28 mouse cellular contexts compared by ENCODE assay signal in the genomic region with DNA sequence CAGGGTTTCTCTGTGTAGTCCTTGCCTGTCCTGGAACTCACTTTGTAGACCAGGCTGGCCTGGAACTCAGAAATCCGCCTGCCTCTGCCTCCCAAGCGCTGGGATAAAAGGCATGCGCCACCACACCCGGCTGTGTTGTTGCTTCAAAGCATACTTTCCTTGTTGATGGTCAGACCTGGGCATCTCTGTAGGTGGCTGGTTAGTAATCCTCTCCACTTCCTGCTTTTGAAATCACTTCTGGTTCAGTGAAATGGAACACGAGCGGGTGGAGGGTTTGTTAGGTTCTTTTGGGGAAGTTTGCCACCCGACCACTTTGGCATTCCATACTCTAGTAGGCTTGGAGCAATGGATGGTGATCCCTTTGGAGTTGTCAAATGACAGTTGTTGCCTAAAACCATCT.
"Had no signal": no experiment of that assay in that cellular context is flagged by ENCODE, and none has a peak within 500 bp of the region (broad histone marks: within the 10 kb centered on the region; RNA-seq: fewer than 3 reads in every experiment).

No protein-coding gene starts in this region.

- H3K36me3 ChIP-seq: intestine, embryonic 15.5 days had no signal

- H3K4me1 ChIP-seq: heart, embryonic 15.5 days; hindbrain, embryonic 10.5 days; hindbrain, embryonic 12.5 days; intestine, embryonic 15.5 days; kidney, embryonic 15.5 days; limb, embryonic 13.5 days; limb, embryonic 15.5 days had no signal

- H3K4me3 ChIP-seq: gastrocnemius, adult 2 months; heart, adult 2 months; heart, embryonic 13.5 days; heart, embryonic 15.5 days; hindbrain, embryonic 10.5 days; hindbrain, embryonic 12.5 days; intestine, embryonic 15.5 days; kidney, embryonic 15.5 days; limb, embryonic 13.5 days; limb, embryonic 15.5 days; liver, embryonic 12.5 days had no signal

- ATAC-seq: hindbrain, embryonic 16.5 days; inflammation-experienced regulatory T-cells, adult 6 months; intestine, embryonic 15.5 days; liver, embryonic 12.5 days had no signal

- DNase-seq: gastrocnemius, adult 2 months; gastrocnemius, postnatal 10 days; gastrocnemius, postnatal 36 days; heart, adult 2 months; heart, postnatal 14 days; heart, postnatal 36 days; kidney, adult 18-20 months; kidney, adult 9 months; kidney, postnatal 14 days; kidney, postnatal 36 days; layer of hippocampus, adult 9-11 months; layer of hippocampus, postnatal 36 days; left cerebral cortex, postnatal 4 days had no signal

- H3K27ac ChIP-seq: gastrocnemius, adult 2 months; heart, adult 2 months; heart, embryonic 13.5 days; heart, embryonic 15.5 days; hindbrain, embryonic 10.5 days; hindbrain, embryonic 12.5 days; hindbrain, embryonic 14.5 days; intestine, embryonic 15.5 days; kidney, embryonic 15.5 days; kidney, postnatal 0 days; limb, embryonic 13.5 days; limb, embryonic 15.5 days; liver, embryonic 12.5 days; liver, embryonic 14.5 days had no signal

- H3K9me3 ChIP-seq: heart, embryonic 13.5 days; heart, embryonic 15.5 days; hindbrain, embryonic 10.5 days; hindbrain, embryonic 12.5 days; intestine, embryonic 15.5 days; kidney, embryonic 15.5 days; limb, embryonic 13.5 days; limb, embryonic 15.5 days; liver, embryonic 12.5 days had no signal

- H3K27me3 ChIP-seq: heart, embryonic 13.5 days; heart, embryonic 15.5 days; hindbrain, embryonic 12.5 days; intestine, embryonic 15.5 days; kidney, embryonic 15.5 days; limb, embryonic 13.5 days; limb, embryonic 15.5 days; liver, embryonic 12.5 days had no signal

- H3K9ac ChIP-seq: heart, embryonic 13.5 days; heart, embryonic 15.5 days; hindbrain, embryonic 12.5 days; hindbrain, embryonic 14.5 days; intestine, embryonic 15.5 days; kidney, embryonic 15.5 days; limb, embryonic 13.5 days; limb, embryonic 15.5 days; liver, embryonic 12.5 days; liver, embryonic 14.5 days had no signal

- H3K4me2 ChIP-seq: heart, embryonic 11.5 days; heart, embryonic 13.5 days; heart, embryonic 15.5 days; hindbrain, embryonic 12.5 days; hindbrain, embryonic 14.5 days; intestine, embryonic 15.5 days; kidney, embryonic 15.5 days; limb, embryonic 13.5 days; limb, embryonic 15.5 days; liver, embryonic 12.5 days had no signal
